Mouse (Mus musculus) macrophage (primary cell): ENCODE results near the gene Atp6v1g2. TPM values are rescaled to one million over a fixed set of nuclear protein-coding genes. Genes with fewer than 3 reads are reported as not detected.

Source experiments
- H3K27ac ChIP-seq: fragments of 350-480 bp; formaldehyde crosslinking; 2 replicates; pipeline ENCODE4 v1.9.0; 2021
- H3K36me3 ChIP-seq: fragments of 350-480 bp; formaldehyde crosslinking; 2 replicates; pipeline ENCODE4 v1.9.0; 2021; ENCODE audit errors: inconsistent target
- H3K4me3 ChIP-seq: fragments of 350-480 bp; formaldehyde crosslinking; 2 replicates; pipeline ENCODE4 v1.9.0; 2021; ENCODE audit errors: inconsistent target
- H3K79me2 ChIP-seq: fragments of 350-480 bp; formaldehyde crosslinking; 2 replicates; pipeline ENCODE4 v1.9.0; 2021; ENCODE audit errors: inconsistent target
- WGBS: methylation state at CpG from one replicate; pipeline ENCODE4 v1.1.7; 2026; ENCODE audit warnings: inconsistent platforms; ENCODE audit not compliant: missing documents; 5-methylcytosine and 5-hydroxymethylcytosine counted together
- polyA plus RNA-seq: library from polyadenylated mRNA; stranded (reverse); fragments of 250-400 nt; gene quantifications from 3 replicates; pipeline ENCODE4 v1.2.4, GENCODE M21; 2018; ENCODE audit warnings: inconsistent platforms

Gene Atp6v1g2
- polyA plus RNA-seq, 1 experiment from 2014 or later = 12.5 TPM

DNA sequence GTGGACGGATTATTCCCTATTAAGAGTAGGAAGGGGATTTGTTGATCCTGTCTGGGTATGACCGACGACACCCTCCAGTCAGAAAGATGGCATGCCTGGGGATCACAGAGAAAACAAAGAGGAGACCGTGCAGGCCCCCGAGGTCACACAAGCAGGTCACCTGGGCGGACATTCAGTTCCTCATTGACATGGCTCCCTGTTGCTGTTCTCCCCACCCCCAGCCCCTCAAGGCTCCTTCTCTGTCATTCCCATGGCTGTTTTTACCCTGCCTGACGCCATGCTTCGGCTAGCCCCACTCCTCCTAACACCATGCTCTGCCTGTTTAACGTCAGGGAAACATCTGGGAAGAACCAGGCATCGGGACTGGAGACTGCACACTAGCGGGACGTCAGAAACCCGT, 28.2 kb downstream of the Atp6v1g2 start:
- peak overlapping the region; percentile 90 for H3K27ac ChIP-seq
- H3K79me2 ChIP-seq = peaks cover 30% of the 10 kb centered on the region
- peaks cover 18% of the 10 kb centered on the region; the same call in 1 of the 2 replicates for H3K36me3 ChIP-seq
- WGBS = 95% methylated on average over 13 of the region's 13 CpGs
- H3K4me3 ChIP-seq = no peak overlapping the region

DNA sequence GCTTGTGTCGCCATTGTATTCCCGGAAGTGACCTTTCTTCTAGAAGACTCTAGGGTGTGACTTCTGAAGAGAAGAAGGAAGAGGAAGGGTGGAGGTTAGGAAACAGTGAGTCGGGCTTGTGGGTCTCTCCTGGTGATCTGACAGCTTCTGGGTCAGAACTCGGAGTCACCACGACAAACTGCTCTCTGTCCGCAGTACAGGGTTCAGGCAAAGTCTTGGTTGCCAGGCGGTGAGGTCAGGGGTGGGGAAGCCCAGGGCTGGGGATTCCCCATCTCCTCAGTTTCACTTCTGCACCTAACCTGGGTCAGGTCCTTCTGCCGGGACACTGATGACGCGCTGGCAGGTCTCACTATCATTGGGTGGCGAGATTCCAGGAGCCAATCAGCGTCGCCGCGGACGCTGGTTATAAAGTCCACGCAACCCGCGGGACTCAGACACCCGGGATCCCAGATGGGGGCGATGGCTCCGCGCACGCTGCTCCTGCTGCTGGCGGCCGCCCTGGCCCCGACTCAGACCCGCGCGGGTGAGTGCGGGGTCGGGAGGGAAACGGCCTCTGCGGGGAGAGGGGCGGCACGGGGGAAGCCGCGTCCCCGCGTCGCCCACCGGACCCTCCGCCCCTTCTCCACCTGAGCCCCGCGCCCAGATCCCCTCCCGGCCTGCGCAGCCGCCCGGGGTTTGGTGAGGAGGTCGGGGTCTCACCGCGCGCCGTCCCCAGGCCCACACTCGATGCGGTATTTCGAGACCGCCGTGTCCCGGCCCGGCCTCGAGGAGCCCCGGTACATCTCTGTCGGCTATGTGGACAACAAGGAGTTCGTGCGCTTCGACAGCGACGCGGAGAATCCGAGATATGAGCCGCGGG, 29.4 kb downstream of the Atp6v1g2 start, which contains the start of gene H2-D1:
TSS of gene H2-D1 (plus strand) at position 67 of the 859 bp plus-strand sequence.
- Histone ChIP-seq H3K4me3 (peak within 1 kb of the TSS; percentile 61), H3K27ac (peak within 1 kb of the TSS; percentile 90), H3K79me2 (peaks cover 30% of the 10 kb centered on the region), H3K36me3 (peaks cover 23% of the 10 kb centered on the region; the same call in 1 of the 2 replicates)
- under 1% methylated on average over 70 of the region's 73 CpGs for WGBS

DNA sequence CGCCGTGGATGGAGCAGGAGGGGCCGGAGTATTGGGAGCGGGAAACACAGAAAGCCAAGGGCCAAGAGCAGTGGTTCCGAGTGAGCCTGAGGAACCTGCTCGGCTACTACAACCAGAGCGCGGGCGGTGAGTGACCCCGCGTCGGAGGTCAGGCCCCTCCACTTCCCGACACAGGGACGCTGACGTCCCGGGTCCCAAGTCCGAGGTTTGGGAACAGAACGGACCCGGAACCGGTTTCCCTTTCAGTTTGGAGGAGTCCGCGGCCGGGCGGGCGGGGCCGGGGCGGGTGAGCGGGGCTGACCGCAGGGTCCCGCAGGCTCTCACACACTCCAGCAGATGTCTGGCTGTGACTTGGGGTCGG, 30.0 kb downstream of the Atp6v1g2 start:
- Histone ChIP-seq H3K79me2 (peaks cover 30% of the 10 kb centered on the region), H3K27ac (peak overlapping the region; percentile 72), H3K4me3 (peak overlapping the region; percentile 61), H3K36me3 (peaks cover 23% of the 10 kb centered on the region; the same call in 1 of the 2 replicates)
- WGBS = under 1% methylated on average over 31 of the region's 31 CpGs

DNA sequence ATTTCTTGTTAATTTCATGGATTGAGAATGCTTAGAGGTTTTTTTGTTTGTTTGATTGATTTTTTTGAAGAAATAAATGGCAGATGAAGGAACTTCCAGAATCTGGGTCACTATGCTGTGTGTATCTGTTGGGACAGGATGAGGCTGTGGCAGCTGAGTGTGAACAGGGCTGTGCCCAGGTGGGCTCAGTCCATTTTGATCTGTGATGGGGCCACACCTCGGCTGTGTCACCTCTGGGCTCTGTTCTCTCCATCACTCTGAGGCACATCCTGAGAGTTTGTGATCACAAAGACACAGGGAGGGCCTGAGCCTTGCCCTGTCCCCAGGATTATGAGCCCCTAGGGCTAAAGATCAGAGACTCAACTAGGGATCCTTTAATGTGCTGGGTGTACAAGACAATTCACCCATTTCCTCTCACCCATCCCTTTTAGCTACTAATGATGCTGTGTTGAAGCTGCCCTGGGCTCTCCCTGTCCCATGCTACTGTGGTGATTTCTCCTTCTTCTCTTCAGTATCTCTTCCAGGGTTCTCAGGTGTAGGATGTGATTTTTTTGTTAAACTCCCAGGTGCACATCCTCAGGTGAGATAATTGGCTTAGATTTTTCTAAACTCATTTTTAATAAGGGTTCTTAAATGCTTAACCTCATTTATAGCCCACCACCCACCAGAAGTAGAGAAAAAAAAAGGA, 34.1 kb downstream of the Atp6v1g2 start:
- 100% methylated on average over 1 of the region's 1 CpGs for WGBS
- Histone ChIP-seq H3K79me2 (peaks cover 30% of the 10 kb centered on the region), H3K4me3 (no peak overlapping the region), H3K27ac (no peak overlapping the region), H3K36me3 (peaks cover 23% of the 10 kb centered on the region; the same call in 1 of the 2 replicates)

DNA sequence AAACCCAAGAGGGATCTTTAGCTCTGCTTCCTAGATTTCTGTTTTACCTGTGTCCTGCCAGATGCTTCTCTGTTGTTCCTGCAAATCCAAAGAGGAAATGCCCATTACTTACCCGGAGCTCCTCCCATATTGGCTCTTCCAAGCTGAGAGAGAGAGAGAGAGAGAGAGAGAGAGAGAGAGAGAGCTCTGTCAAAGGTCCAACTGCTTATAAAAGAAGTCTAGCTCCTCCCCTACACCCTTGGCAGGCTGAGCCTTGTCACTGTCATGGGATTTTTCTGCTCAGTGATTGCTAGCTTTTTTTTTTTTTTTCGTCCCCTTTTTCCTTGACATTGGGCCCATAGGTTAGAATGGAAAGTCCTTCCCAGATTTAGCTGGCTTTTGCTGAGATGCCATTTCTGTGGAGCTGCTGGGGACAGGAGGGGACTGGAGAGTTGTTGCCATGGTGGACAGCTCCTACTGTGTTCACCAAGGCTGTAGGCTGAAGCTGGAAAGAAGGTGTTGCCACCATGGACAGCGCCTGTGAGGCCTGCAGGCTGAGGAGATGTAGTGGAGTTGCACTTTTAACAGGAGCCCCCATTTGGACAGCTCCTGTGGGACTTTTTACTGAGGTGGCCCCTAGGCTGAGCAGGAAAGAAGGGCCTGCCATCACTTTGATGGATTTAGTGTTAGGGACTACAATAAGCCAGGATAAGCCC, 36.3 kb downstream of the Atp6v1g2 start:
- Histone ChIP-seq H3K4me3 (no peak overlapping the region), H3K36me3 (peaks cover 19% of the 10 kb centered on the region; the same call in 1 of the 2 replicates), H3K27ac (no peak overlapping the region), H3K79me2 (peaks cover 12% of the 10 kb centered on the region)
- WGBS = 62% methylated on average over 3 of the region's 3 CpGs

DNA sequence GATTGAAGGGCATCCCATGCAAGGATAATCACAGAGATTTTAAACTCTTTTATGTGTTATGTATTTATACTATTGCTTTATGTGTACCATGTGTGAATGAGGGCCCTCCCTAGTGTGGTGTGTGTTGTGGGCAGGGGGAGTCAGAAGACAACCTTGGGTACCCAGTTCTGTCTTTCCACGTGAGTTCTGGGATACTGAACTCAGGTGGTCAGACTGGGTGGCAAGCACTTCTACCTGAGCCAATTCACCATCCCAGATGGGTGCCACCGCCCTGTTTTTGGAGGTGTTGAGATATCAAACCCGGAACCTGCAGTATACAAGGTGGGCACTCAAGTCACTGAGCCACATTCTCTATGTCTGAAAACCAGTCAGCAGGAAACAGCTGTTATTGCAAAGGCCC, 38.8 kb downstream of the Atp6v1g2 start:
- WGBS = 88% methylated on average over 3 of the region's 3 CpGs
- no peaks in the 10 kb centered on the region for H3K79me2 ChIP-seq
- no peaks in the 10 kb centered on the region for H3K36me3 ChIP-seq
- H3K27ac ChIP-seq = no peak overlapping the region
- H3K4me3 ChIP-seq = no peak overlapping the region

DNA sequence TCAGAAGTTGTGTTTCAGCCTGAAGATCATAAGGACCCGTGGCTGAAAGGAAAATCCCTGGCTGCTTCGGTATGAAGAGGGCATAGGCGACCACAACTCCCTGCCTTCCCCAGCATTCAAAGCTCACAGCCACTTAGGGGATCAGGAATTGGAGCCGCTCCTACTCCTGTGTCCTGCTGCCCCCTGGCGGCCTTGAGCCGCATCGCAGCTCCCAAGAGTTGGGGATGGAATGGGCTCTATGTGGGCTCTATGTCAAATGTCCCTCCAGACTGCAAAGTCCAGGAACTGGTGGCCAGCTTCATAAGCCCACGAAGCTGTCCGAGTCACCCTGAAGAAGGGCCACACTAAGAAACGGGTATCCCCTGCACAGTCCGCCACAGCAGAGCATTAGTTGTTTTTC, 41.3 kb downstream of the Atp6v1g2 start:
- 5% methylated on average over 10 of the region's 11 CpGs for WGBS
- Histone ChIP-seq H3K4me3 (no peak overlapping the region), H3K36me3 (no peaks in the 10 kb centered on the region), H3K27ac (no peak overlapping the region), H3K79me2 (no peaks in the 10 kb centered on the region)

DNA sequence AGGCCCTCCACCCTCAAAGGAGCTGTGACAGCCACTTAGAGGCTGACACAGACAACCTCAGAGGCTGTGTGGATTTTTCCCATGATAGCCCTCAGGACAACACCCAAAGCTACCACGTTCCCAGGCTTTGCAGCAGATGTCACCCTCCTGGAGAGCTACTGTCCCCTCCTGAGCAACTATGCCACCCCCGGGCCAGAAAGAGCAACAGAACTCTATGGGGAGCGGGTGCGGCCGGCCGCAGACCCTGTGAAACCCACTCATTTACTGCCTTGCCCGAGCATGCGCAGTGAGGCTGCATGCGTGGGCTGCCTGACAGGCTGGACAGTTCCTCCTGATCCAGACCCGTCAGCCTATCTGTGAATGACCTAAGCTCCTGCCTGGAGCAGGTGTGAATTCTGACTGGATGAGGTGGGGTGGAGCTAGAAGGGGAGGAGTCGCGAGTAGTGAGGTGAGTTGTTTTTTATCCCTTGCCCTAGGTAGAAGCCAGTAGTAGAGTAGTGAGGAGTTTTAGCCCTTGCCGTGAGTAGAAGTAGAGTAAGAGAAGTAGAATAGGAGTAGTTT, 42.9 kb downstream of the Atp6v1g2 start:
- Histone ChIP-seq H3K36me3 (no peaks in the 10 kb centered on the region), H3K4me3 (no peak overlapping the region), H3K27ac (no peak overlapping the region), H3K79me2 (no peaks in the 10 kb centered on the region)
- 42% methylated on average over 13 of the region's 13 CpGs for WGBS

DNA sequence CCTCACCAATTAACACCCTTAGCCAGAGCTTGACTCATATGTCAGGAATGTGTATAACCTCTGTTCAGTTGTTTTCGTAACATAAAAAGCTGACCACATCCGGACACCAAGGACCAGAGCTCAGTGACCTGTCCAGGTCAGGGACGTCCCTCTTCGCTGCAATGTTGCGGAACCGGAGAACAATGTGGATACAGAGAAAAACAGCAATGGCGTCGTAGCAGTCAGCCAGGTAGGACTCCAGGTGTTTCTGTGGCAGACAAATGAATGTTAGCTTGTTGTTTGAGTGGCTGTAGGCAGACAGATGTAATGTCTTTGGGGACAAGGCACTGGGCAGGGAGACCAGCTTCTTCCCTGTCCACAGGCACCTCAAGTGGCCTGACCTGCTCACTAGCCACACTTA, 44.6 kb downstream of the Atp6v1g2 start:
- Histone ChIP-seq H3K4me3 (no peak overlapping the region), H3K79me2 (no peaks in the 10 kb centered on the region), H3K27ac (no peak overlapping the region), H3K36me3 (no peaks in the 10 kb centered on the region)
- WGBS = 87% methylated on average over 8 of the region's 8 CpGs

DNA sequence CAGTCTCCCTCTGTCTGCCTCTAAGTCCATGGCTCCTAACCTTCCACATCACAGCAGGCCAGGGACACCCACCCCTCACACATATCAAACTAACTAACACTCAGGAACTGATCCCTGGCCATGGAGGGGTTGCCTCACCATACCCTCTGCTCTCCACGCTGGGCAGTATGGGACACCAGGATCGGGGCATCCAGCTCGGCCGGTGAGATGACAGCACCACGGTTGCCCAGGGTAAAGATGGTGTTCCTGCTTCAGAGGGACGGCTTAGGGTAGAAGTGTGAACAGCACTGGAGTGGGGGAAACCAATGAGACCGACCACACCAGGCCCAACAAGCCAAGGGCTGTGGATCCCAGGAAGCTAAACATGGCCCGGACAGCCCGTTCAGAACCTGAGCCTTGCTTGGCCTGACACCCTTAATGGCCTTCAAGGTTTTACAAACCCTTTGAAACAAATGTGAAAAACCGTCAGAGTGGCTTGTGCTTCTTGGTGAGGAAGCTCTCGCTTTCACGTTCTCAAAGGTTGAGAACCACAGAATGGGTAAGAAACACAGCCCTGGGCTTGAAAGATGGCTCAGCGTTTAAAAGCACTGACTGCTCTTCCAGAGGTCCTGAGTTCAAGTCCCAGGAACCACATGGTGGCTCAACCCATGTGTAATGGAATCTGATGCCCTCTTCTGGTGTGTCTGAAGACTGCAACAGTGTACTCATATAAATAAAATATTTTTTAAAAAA, 45.7 kb downstream of the Atp6v1g2 start:
- Histone ChIP-seq H3K4me3 (no peak overlapping the region), H3K36me3 (no peaks in the 10 kb centered on the region), H3K79me2 (no peaks in the 10 kb centered on the region), H3K27ac (no peak overlapping the region)
- WGBS = 88% methylated on average over 13 of the region's 13 CpGs

DNA sequence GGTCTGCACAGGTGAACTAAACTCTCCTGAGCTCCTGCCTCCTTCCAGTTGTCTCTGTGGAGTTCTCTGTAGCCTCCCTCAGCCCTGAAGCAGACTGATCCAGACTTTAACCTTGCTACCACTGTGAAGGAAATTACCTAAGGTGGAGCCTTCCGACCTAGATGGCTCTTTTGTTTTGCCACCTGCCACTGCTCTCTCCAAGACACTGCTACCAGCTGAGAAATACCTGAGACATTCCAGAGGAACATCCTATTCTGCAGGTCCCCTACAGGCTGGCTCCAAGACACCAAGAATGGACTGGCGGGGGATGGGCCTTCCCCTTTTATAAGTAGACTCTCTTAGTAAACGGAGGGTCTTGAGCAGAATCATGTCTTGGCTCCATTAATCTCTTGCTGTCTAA, 46.8 kb downstream of the Atp6v1g2 start:
- no peaks in the 10 kb centered on the region for H3K36me3 ChIP-seq
- H3K4me3 ChIP-seq = no peak overlapping the region
- no peaks in the 10 kb centered on the region for H3K79me2 ChIP-seq
- H3K27ac ChIP-seq = no peak overlapping the region
- 76% methylated on average over 3 of the region's 3 CpGs for WGBS

DNA sequence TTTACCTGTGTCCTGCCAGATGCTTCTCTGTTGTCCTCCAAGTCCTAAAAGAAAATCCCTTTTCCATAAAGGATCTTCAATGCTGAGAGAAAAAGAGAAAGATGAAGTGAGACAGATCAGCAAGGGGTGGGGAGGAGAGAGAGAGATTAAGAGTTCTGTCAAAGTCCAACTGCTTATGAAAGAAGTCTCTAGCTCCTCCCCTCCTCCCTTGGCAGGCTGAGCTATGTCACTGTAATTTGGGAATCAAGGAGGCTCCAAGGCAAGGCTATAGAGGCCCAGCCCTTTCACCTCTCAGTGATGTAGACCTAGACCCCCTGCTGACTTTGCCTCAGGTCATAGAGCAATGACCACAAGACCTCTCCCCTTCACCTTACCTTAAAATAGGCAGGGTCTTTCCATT, 52.0 kb downstream of the Atp6v1g2 start:
- Histone ChIP-seq H3K79me2 (no peaks in the 10 kb centered on the region), H3K4me3 (no peak overlapping the region), H3K36me3 (no peaks in the 10 kb centered on the region), H3K27ac (no peak overlapping the region)
